Mouse (Mus musculus): ENCODE results near the gene Ap5s1. TPM values are rescaled to one million over a fixed set of nuclear protein-coding genes. Genes with fewer than 3 reads are reported as not detected.

Ap5s1 gene
- polyA plus RNA-seq, 1 experiment = 44.7 TPM

Other genes with a start within 250 kb of the Ap5s1 start
- gene Gfra4, start 164.0 kb upstream of the Ap5s1 start, polyA plus RNA-seq (2012; rRNA removed) = 135 and 138 TPM in 2 replicates
- 256 and 287 TPM in 2 replicates for gene Adam33, start 143.3 kb upstream of the Ap5s1 start, polyA plus RNA-seq (2012; rRNA removed)
- gene Siglec1, start 120.3 kb upstream of the Ap5s1 start, polyA plus RNA-seq (2012; rRNA removed) = 7.6 and 8.7 TPM in 2 replicates
- gene Hspa12b, start 79.8 kb upstream of the Ap5s1 start, polyA plus RNA-seq (2012; rRNA removed) = 33.1 and 34.8 TPM in 2 replicates
- not detected in 2 replicates for gene Gm11037, start 73.6 kb upstream of the Ap5s1 start, polyA plus RNA-seq (2012; rRNA removed)
- gene 1700037H04Rik, start 47.0 kb upstream of the Ap5s1 start, polyA plus RNA-seq (2012; rRNA removed) = 51.9 and 54.5 TPM in 2 replicates
- 60.4 and 94.3 TPM in 2 replicates for gene Cenpb, start 27.0 kb upstream of the Ap5s1 start, polyA plus RNA-seq (2012; rRNA removed)
- gene Cdc25b, start 20.1 kb upstream of the Ap5s1 start, polyA plus RNA-seq (2012; rRNA removed) = 38.9 and 39.3 TPM in 2 replicates
- 10.3 and 12.4 TPM in 2 replicates for gene Spef1, start 19.8 kb upstream of the Ap5s1 start, polyA plus RNA-seq (2012; rRNA removed)
- 47.2 and 50.2 TPM in 2 replicates for gene Mavs, start 27.0 kb downstream of the Ap5s1 start, polyA plus RNA-seq (2012; rRNA removed)
- gene Pank2, start 55.4 kb downstream of the Ap5s1 start, polyA plus RNA-seq (2012; rRNA removed) = 27.0 and 33.0 TPM in 2 replicates
- gene Rnf24, start 145.8 kb downstream of the Ap5s1 start, polyA plus RNA-seq (2012; rRNA removed) = 5.4 and 6.2 TPM in 2 replicates